Mouse (Mus musculus) megakaryocyte-erythroid progenitor cell, adult 5-6 weeks (primary cell): Measurements from ENCODE around the gene Mcub. TPM values are rescaled to one million over a fixed set of nuclear protein-coding genes. Genes with fewer than 3 reads are reported as not detected.
A peak's percentile ranks its signal among the peaks of the same experiment; 100 is the strongest.

Experiments
- ATAC-seq: replicated peaks from 2 replicates; pipeline ENCODE4 v1.8.0; 2016; ENCODE audit warnings: mild to moderate bottlenecking, inconsistent platforms; ENCODE audit not compliant: severe bottlenecking, poor library complexity, low FRiP score, low TSS enrichment
- total RNA-seq, 2 experiments: library from RNA; stranded (forward) in 1 of 2; stranded (reverse) in 1 of 2; fragments of 200-1000, 215-1000 nt in 1 of 2; fragments of >200 nt in 1 of 2; fragmentation: Nextera tagmentation in 1 of 2; gene quantifications; 2 replicates each; pipeline ENCODE4 v1.2.3; 2014 to 2017

Gene Mcub
- not detected in 2 replicates for total RNA-seq (2014; fragmentation: Nextera tagmentation)
- total RNA-seq (2017) = 0.84 TPM in 1 of 2 replicates, not detected in the other

DNA sequence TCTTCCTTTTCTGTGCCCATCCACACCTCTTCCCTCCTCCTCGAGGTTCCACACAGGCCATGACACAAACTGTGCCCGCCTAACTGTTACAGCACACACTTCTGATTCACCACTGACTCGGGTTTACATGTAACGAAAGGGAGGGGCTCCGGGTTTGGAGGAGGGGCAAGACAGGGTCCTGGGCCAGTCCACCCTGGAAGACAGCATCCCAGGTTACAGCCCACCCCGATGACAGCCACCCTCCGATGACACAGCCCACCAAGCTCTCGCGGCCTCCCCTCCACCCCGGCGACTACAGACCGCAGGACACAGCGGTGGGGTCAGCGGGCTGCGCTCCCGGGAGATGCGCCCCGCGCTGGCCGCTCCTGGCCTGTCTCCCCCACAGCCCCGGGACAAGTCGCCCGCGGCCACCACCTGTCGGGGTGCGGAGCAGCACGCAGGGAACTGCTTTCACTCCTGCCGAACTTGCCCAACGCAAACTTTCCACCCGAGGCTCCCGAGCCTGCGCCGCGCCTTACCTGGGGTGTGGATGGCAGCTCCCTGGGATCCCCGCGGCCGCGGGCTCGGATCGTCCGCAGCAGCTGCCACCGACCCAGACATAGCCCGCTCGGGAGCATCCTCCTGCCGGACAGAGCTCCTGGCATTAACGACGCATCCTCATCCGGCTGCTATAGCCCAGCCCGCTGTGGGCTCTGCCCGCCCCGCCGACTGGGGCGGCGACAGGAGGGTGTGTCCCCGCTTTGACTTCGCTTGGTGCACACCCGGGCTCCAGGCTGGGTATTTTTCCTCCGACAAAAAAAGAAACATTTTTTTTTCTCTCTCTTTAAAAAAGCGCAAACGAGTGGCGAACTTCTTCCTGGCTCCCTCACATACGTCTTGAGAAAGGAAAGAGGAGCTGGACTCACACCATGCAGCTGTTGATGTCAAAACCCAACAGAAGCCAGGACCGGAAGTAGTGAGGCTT, at the start of gene Mcub:
Gene Mcub (minus strand): TSS at position 775 of the 964 bp plus-strand sequence.
- peak; percentile 96 for ATAC-seq

DNA sequence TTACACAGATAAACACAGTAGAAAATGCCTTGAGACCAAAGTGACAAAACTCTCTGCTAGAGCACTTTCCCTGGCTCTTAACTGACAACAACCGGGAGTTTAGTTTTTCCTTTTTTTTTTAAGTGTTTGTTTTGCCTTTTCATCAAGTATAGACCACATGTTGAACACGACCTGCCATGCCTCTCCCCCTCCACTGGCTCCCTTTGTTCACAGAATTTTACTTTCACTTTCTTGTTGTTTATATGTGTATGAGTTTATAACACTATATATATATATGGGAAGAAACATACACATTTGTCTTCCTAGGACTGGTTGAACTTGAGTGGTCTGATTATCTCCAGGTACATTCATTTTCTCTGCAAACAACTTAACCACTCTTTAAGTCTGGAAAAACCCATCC, 42.9 kb upstream of the Mcub start:
- ATAC-seq = peak; percentile 42; the same call in 1 of the 2 replicates

GRCm38 (mm10) chr3:130011236-130011635, 41.2 kb upstream of the Mcub start:
- ATAC-seq = no peak

GRCm38 (mm10) chr3:130006141-130006540, 36.1 kb upstream of the Mcub start:
- ATAC-seq = no peak

GRCm38 (mm10) chr3:130000926-130001325, 30.9 kb upstream of the Mcub start:
- no peak for ATAC-seq

DNA sequence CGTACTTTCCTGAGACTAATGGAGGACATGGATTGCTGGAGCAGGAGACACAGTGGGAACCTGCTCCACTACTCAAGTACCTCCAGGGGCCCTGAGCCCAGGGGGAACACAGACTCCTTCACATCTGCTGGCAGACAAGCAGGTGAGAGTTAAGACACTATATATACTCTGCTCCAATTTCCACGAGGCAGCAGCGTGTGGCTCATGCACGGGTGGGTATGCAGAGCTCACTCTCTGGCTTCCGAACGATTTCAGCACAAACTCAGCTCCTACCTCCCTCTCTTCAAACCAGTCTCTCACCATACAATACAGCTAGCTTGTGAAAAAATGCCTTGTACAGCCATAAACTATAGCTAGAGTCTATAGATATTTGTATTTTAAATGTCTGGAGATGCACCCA, 28.5 kb upstream of the Mcub start:
- ATAC-seq = no peak

GRCm38 (mm10) chr3:129998001-129998400, 28.0 kb upstream of the Mcub start:
- ATAC-seq = no peak

GRCm38 (mm10) chr3:129997324-129997723, 27.3 kb upstream of the Mcub start:
- no peak for ATAC-seq

DNA sequence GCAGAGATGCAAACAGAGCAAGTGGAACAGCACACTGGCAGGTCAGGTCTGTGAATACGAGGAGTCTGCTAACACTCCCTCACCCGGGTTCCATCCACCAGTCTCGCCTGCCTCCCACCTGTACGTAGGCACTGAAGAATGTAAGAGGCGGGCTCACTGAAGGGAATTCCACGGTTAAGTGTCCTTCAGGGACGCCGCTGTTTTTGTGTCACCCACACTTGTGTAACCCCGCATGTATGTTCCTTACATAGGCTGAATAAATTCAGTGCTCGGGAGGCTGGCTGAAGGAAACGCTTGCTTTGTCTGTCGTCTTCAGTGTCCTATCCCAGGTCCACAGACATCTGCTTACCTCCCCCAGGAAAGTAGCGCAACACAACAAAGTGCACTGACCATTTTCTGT, 17.3 kb upstream of the Mcub start:
- no peak for ATAC-seq

- no peak for ATAC-seq
These were observed 15.3 kb upstream of the Mcub start for GRCm38 (mm10) chr3:129985335-129985734.

DNA sequence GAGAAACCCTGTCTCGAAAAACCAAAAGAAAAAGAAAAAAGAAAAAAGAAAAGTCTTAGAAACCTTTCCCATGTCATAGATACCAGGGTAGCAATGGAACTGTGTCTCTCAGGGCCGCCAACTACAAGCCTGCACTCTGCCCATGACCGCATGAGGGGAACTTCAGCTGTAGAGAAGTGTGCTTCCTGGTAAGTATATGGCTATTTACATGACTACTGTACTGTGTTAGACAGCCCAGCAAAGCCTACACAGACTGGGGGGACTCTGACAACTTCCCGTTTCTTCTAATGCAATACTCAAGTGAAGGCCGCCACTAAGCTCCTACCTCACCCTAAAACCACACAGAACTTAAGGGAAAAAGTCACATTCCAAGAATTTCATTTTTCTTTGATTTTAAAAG, 14.8 kb upstream of the Mcub start:
- no peak for ATAC-seq

GRCm38 (mm10) chr3:129982271-129982670, 12.3 kb upstream of the Mcub start:
- ATAC-seq = no peak

DNA sequence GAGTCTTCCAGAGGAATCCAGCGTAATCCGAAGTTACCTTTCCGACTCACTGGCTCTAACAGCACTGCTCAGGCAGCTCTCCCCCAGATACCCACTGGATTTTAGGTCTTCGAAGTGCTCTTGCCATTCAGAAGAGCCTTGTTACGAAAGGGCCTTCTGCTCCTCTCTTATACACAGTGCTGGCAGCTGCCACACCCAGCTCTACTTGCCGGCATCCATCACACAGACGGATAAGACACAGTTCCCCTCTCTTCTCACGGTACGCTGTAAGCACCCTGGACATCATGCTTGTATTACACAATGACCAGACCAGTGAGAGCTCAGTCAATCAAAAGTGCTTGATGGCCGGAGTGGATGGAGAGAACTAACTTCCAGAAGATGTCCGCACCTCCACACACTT, 11.8 kb upstream of the Mcub start:
- ATAC-seq = no peak

GRCm38 (mm10) chr3:129979510-129979909, 9.5 kb upstream of the Mcub start:
- no peak for ATAC-seq

DNA sequence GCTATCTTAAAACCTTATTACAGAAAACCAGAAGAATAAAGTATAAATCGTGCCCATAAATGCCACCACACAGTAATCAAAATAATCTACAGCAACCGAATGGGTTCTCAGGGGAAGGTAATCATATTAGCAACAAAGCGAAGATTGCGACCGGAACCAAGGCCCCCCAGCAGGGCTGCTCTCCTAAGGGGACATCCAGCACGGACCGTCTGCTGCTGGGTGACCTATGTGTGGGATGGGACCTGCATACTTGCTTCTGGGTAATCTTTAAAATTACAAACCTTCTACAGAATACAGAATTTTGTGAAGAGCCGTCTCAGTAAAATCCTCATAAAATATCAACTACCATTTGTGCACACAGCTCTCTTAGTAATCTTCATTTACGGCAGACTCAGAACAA, 8.7 kb upstream of the Mcub start:
- no peak for ATAC-seq

GRCm38 (mm10) chr3:129976317-129976716, 6.3 kb upstream of the Mcub start:
- no peak for ATAC-seq

GRCm38 (mm10) chr3:129970529-129971515, 816 bp upstream of the Mcub start:
- ATAC-seq = 0 out of 2 replicates have a peak, but pooled peaks have one; percentile 22

DNA sequence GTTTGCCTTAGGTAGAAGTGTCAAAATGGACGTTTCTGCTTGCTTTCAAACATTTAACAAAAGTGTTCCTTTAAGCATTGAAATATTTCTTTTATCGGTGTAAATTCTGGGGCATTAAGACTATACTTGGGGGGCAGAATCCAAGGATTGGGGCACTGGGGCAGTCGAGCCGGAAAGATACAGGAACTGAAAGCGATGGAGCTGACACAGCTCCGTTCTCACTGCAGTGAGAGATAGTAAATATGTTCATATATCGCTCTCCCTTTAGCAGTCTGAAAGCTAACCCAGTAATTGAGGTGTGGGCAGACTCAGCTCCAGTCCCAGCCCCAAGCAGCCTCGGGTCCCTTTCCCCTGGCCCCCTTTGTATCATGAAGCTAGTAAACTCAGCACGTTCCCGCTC, 975 bp downstream of the Mcub start:
- no peak for ATAC-seq

DNA sequence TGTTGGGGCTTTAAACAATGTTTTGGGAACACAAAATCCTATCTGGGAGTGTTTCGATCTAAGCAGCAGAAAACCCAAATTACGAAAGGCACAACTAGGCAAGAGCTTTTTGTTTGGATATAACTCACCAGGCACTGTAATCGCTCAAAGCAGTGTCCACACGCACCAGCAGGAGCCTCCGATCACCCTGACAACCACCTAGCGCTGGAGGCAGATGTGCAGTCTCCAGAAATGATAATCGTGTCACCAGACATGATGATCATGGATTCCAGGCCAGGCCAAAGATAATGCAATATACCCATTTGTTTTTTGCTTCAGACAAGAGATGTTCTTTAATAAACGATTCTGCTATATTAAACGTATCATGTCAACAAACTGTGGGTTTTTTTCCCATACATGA, 2.1 kb downstream of the Mcub start:
- ATAC-seq = no peak

- no peak for ATAC-seq
These were observed 5.3 kb downstream of the Mcub start for GRCm38 (mm10) chr3:129964681-129965080.
